Mouse (Mus musculus): ENCODE results near the gene Slc41a2. TPM values are rescaled to one million over a fixed set of nuclear protein-coding genes. Genes with fewer than 3 reads are reported as not detected.

The Slc41a2 gene
- polyA plus RNA-seq, 1 experiment from 2014 or later, result 1.3 TPM

GRCm38 (mm10) chr10:83346359-83346736 is 8.7 kb upstream of the Slc41a2 start:
- Histone ChIP-seq H3K4me1 (peaks cover 10% of the 10 kb centered on the region; the same call in 1 of the 2 replicates), H3K9ac (no peak overlapping the region), H3K4me2 (no peak overlapping the region), H3K27me3 (no peaks in the 10 kb centered on the region; the same call in 1 of the 2 replicates), H3K4me3 (replicated peaks) (no peak overlapping the region), H3K27ac (no peak overlapping the region), H3K36me3 (replicated peaks) (no peaks in the 10 kb centered on the region), H3K9me3 (no peaks in the 10 kb centered on the region)
- no peak for ATAC-seq (ENCODE audit: low FRiP score)
- 85% methylated on average over 5 of the region's 5 CpGs for WGBS

- no peaks in the 10 kb centered on the region for H3K36me3 ChIP-seq (replicated peaks)
- H3K4me3 ChIP-seq (replicated peaks), result no peak overlapping the region
- peaks cover 10% of the 10 kb centered on the region; the same call in 1 of the 2 replicates for H3K4me1 ChIP-seq
- no peak overlapping the region for H3K9ac ChIP-seq
- no peak overlapping the region for H3K4me2 ChIP-seq
- no peak overlapping the region for H3K27ac ChIP-seq
- no peak for ATAC-seq (ENCODE audit: low FRiP score)
- H3K27me3 ChIP-seq, result no peaks in the 10 kb centered on the region; the same call in 1 of the 2 replicates
- WGBS, result 49% methylated on average over 7 of the region's 7 CpGs
- no peaks in the 10 kb centered on the region for H3K9me3 ChIP-seq
These were observed 8.1 kb upstream of the Slc41a2 start for GRCm38 (mm10) chr10:83345693-83346358.

- Histone ChIP-seq H3K9me3 (no peaks in the 10 kb centered on the region), H3K9ac (no peak overlapping the region), H3K27ac (no peak overlapping the region), H3K27me3 (peaks cover 13% of the 10 kb centered on the region), H3K4me2 (no peak overlapping the region), H3K4me1 (peaks cover 10% of the 10 kb centered on the region; the same call in 1 of the 2 replicates), H3K36me3 (replicated peaks) (no peaks in the 10 kb centered on the region), H3K4me3 (replicated peaks) (no peak overlapping the region)
- WGBS, result 52% methylated on average over 2 of the region's 2 CpGs
- ATAC-seq (ENCODE audit: low FRiP score), result no peak
These were observed 6.4 kb upstream of the Slc41a2 start for GRCm38 (mm10) chr10:83343828-83344685.

- ATAC-seq (ENCODE audit: low FRiP score), result no peak
- Histone ChIP-seq H3K27ac (no peak overlapping the region), H3K27me3 (peaks cover 18% of the 10 kb centered on the region), H3K9me3 (no peaks in the 10 kb centered on the region), H3K4me1 (peaks cover 10% of the 10 kb centered on the region; the same call in 1 of the 2 replicates), H3K4me2 (no peak overlapping the region), H3K9ac (no peak overlapping the region), H3K4me3 (replicated peaks) (no peak overlapping the region), H3K36me3 (replicated peaks) (no peaks in the 10 kb centered on the region)
- 88% methylated on average over 5 of the region's 5 CpGs for WGBS
These were observed 5.5 kb upstream of the Slc41a2 start for GRCm38 (mm10) chr10:83343171-83343570.

- no peak overlapping the region for H3K4me3 ChIP-seq (replicated peaks)
- no peak overlapping the region for H3K4me2 ChIP-seq
- H3K36me3 ChIP-seq (replicated peaks), result no peaks in the 10 kb centered on the region
- H3K9ac ChIP-seq, result no peak overlapping the region
- ATAC-seq (ENCODE audit: low FRiP score), result no peak
- H3K27me3 ChIP-seq, result peaks cover 35% of the 10 kb centered on the region
- peaks cover 10% of the 10 kb centered on the region for H3K4me1 ChIP-seq
- H3K27ac ChIP-seq, result no peak overlapping the region
- H3K9me3 ChIP-seq, result no peaks in the 10 kb centered on the region
- WGBS, result 36% methylated on average over 2 of the region's 2 CpGs
These were observed 3.5 kb upstream of the Slc41a2 start for GRCm38 (mm10) chr10:83341226-83341625.

GRCm38 (mm10) chr10:83337971-83338598 is 403 bp upstream of the Slc41a2 start:
- ATAC-seq (ENCODE audit: low FRiP score), result no peak
- peak overlapping the region; percentile 65 for H3K4me3 ChIP-seq (replicated peaks)
- H3K36me3 ChIP-seq (replicated peaks), result no peaks in the 10 kb centered on the region
- peaks cover 7% of the 10 kb centered on the region; the same call in 1 of the 2 replicates for H3K4me1 ChIP-seq
- no peaks in the 10 kb centered on the region for H3K9me3 ChIP-seq
- WGBS, result 48% methylated on average over 8 of the region's 9 CpGs
- H3K9ac ChIP-seq, result peak overlapping the region; percentile 68
- H3K27ac ChIP-seq, result no peak overlapping the region
- peak overlapping the region; percentile 91 for H3K4me2 ChIP-seq
- H3K27me3 ChIP-seq, result peaks cover 61% of the 10 kb centered on the region

GRCm38 (mm10) chr10:83336336-83336735 is 1.3 kb downstream of the Slc41a2 start:
- Histone ChIP-seq H3K27ac (no peak overlapping the region), H3K4me2 (no peak overlapping the region), H3K4me3 (replicated peaks) (no peak overlapping the region), H3K27me3 (peaks cover 61% of the 10 kb centered on the region), H3K9ac (no peak overlapping the region), H3K36me3 (replicated peaks) (no peaks in the 10 kb centered on the region), H3K9me3 (no peaks in the 10 kb centered on the region), H3K4me1 (peaks cover 7% of the 10 kb centered on the region; the same call in 1 of the 2 replicates)
- no peak for ATAC-seq (ENCODE audit: low FRiP score)
- 17% methylated on average over 7 of the region's 7 CpGs for WGBS

- WGBS, result 88% methylated on average over 11 of the region's 11 CpGs
- H3K27me3 ChIP-seq, result peaks cover 37% of the 10 kb centered on the region
- H3K4me3 ChIP-seq (replicated peaks), result no peak overlapping the region
- H3K36me3 ChIP-seq (replicated peaks), result no peaks in the 10 kb centered on the region
- no peaks in the 10 kb centered on the region for H3K9me3 ChIP-seq
- ATAC-seq (ENCODE audit: low FRiP score), result no peak
- H3K4me2 ChIP-seq, result no peak overlapping the region
- no peak overlapping the region for H3K27ac ChIP-seq
- H3K9ac ChIP-seq, result no peak overlapping the region
- peaks cover 7% of the 10 kb centered on the region; the same call in 1 of the 2 replicates for H3K4me1 ChIP-seq
These were observed 5.1 kb downstream of the Slc41a2 start for GRCm38 (mm10) chr10:83332581-83332980.

- Histone ChIP-seq H3K9ac (no peak overlapping the region), H3K27me3 (peaks cover 30% of the 10 kb centered on the region), H3K9me3 (no peaks in the 10 kb centered on the region), H3K27ac (no peak overlapping the region), H3K4me3 (replicated peaks) (no peak overlapping the region), H3K4me1 (peaks cover 4% of the 10 kb centered on the region; the same call in 1 of the 2 replicates), H3K4me2 (no peak overlapping the region), H3K36me3 (replicated peaks) (no peaks in the 10 kb centered on the region)
- WGBS, result 96% methylated on average over 5 of the region's 5 CpGs
- no peak for ATAC-seq (ENCODE audit: low FRiP score)
These were observed 5.9 kb downstream of the Slc41a2 start for GRCm38 (mm10) chr10:83331811-83332210.

GRCm38 (mm10) chr10:83330336-83330735 is 7.3 kb downstream of the Slc41a2 start:
- Histone ChIP-seq H3K9ac (no peak overlapping the region), H3K4me1 (no peaks in the 10 kb centered on the region), H3K4me3 (replicated peaks) (no peak overlapping the region), H3K9me3 (no peaks in the 10 kb centered on the region), H3K27me3 (peaks cover 18% of the 10 kb centered on the region), H3K36me3 (replicated peaks) (no peaks in the 10 kb centered on the region), H3K4me2 (no peak overlapping the region), H3K27ac (no peak overlapping the region)
- 78% methylated on average over 6 of the region's 6 CpGs for WGBS
- no peak for ATAC-seq (ENCODE audit: low FRiP score)

GRCm38 (mm10) chr10:83328791-83329190 is 8.9 kb downstream of the Slc41a2 start:
- no peak for ATAC-seq (ENCODE audit: low FRiP score)
- H3K27me3 ChIP-seq, result peaks cover 5% of the 10 kb centered on the region; the same call in 1 of the 2 replicates
- 70% methylated on average over 5 of the region's 5 CpGs for WGBS

GRCm38 (mm10) chr10:83326648-83327285 is 10.9 kb downstream of the Slc41a2 start:
- no peaks in the 10 kb centered on the region for H3K36me3 ChIP-seq (replicated peaks)
- peaks cover 2% of the 10 kb centered on the region; the same call in 1 of the 2 replicates for H3K4me1 ChIP-seq
- no peaks in the 10 kb centered on the region for H3K9me3 ChIP-seq
- H3K4me3 ChIP-seq (replicated peaks), result no peak overlapping the region
- no peak overlapping the region for H3K4me2 ChIP-seq
- H3K27ac ChIP-seq, result no peak overlapping the region
- 88% methylated on average over 14 of the region's 14 CpGs for WGBS
- peaks cover 18% of the 10 kb centered on the region for H3K27me3 ChIP-seq
- no peak overlapping the region for H3K9ac ChIP-seq
- no peak for ATAC-seq (ENCODE audit: low FRiP score)

More at GRCm38 (mm10) chr10:83328791-83329190, 8.9 kb downstream of the Slc41a2 start:
- H3K36me3 ChIP-seq (replicated peaks), result no peaks in the 10 kb centered on the region
- H3K4me3 ChIP-seq (replicated peaks), result no peak overlapping the region
- H3K4me2 ChIP-seq, result no peak overlapping the region
- no peaks in the 10 kb centered on the region for H3K9me3 ChIP-seq
- H3K27ac ChIP-seq, result no peak overlapping the region
- H3K4me1 ChIP-seq, result no peaks in the 10 kb centered on the region
- no peak overlapping the region for H3K9ac ChIP-seq
